Comparison of ENCODE assay signal across 9 mouse cellular contexts in the genomic region with DNA sequence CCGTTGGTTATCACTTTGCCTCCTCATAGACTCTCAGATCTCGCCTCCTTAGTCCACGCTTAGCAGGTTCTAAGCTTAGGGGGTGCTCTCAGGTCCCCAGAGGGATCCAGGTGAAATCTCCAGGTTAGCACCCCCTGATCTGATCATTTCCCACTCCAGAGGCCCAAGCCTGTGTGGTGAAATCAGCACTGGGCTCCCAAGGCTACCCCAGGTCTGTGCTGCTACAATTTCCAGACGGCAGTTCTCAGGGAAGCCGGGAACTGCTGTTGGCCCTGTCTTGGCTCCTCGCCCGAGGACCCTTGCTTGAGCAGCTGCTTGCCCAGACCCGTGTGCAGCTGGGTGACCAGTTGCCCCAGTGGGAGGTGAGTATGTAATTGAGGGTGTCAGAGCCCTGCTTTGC. TPM values are rescaled to one million over a fixed set of nuclear protein-coding genes. Genes with fewer than 3 reads are reported as not detected.
DNase-seq lines count a peak whose midpoint lies in the region; ATAC-seq and TF ChIP-seq lines count a peak whose summit lies in the region.
"Had no signal": no experiment of that assay in that cellular context is flagged by ENCODE, and none has a peak within 500 bp of the region (broad histone marks: within the 10 kb centered on the region; RNA-seq: fewer than 3 reads in every experiment).

No protein-coding gene starts in this region.

- 23% methylated on average over 8 of the region's 8 CpGs for WGBS in kidney, embryonic 15.5 days
- WGBS in hindbrain, embryonic 11.5 days, result 41% methylated on average over 8 of the region's 8 CpGs
- 28% methylated on average over 8 of the region's 8 CpGs for WGBS in midbrain, embryonic 14.5 days

- peaks cover 39% of the 10 kb centered on the region for H3K4me1 ChIP-seq in kidney, embryonic 15.5 days
- H3K4me1 ChIP-seq in bone marrow macrophage, adult 2 months (ENCODE audit: control insufficient read depth, insufficient read depth, low read length), result peaks cover 28% of the 10 kb centered on the region
- H3K4me1 ChIP-seq in hindbrain, embryonic 11.5 days (replicated peaks; ENCODE audit: control insufficient read depth, insufficient read depth, low read length), result peaks cover 9% of the 10 kb centered on the region; the same call in 1 of the 2 replicates
- peaks cover 15% of the 10 kb centered on the region for H3K4me1 ChIP-seq in midbrain, embryonic 14.5 days (ENCODE audit: control insufficient read depth, insufficient read depth, low read length)

- peaks cover 18% of the 10 kb centered on the region for H3K36me3 ChIP-seq in kidney, embryonic 15.5 days
- H3K36me3 ChIP-seq in hindbrain, embryonic 11.5 days (ENCODE audit: control insufficient read depth, insufficient read depth, low read length), result no peaks in the 10 kb centered on the region
- 0 out of 2 replicates have a peak, but pooled peaks cover 3% of the 10 kb centered on the region for H3K36me3 ChIP-seq in midbrain, embryonic 14.5 days (ENCODE audit: control insufficient read depth, insufficient read depth, low read length)

- H3K4me3 ChIP-seq in kidney, embryonic 15.5 days (replicated peaks), result peak overlapping the region; percentile 59
- peak overlapping the region; percentile 75 for H3K4me3 ChIP-seq in bone marrow macrophage, adult 2 months (ENCODE audit: insufficient read depth, low read length)
- H3K4me3 ChIP-seq in hindbrain, embryonic 11.5 days (ENCODE audit: low read depth, low read length), result peak overlapping the region; percentile 64
- peak overlapping the region; percentile 61 for H3K4me3 ChIP-seq in midbrain, embryonic 14.5 days (replicated peaks; ENCODE audit: low read depth, low read length)

- H3K27ac ChIP-seq in kidney, embryonic 15.5 days, result peak overlapping the region; percentile 82
- H3K27ac ChIP-seq in bone marrow macrophage, adult 2 months (ENCODE audit: insufficient read depth, low read depth, low read length), result no peak overlapping the region
- no peak overlapping the region for H3K27ac ChIP-seq in hindbrain, embryonic 11.5 days (ENCODE audit: low read depth, low read length)
- no peak overlapping the region for H3K27ac ChIP-seq in midbrain, embryonic 14.5 days (replicated peaks; ENCODE audit: low read depth, low read length)

- ATAC-seq in kidney, embryonic 15.5 days (replicated peaks; ENCODE audit: low FRiP score), result no peak
- ATAC-seq in hindbrain, embryonic 11.5 days (ENCODE audit: low FRiP score), result no peak
- ATAC-seq in midbrain, embryonic 14.5 days (ENCODE audit: low FRiP score, low TSS enrichment), result no peak

- peak overlapping the region; percentile 78 for H3K4me2 ChIP-seq in kidney, embryonic 15.5 days
- peak overlapping the region; percentile 55 for H3K4me2 ChIP-seq in hindbrain, embryonic 11.5 days (replicated peaks; ENCODE audit: low read depth, low read length)
- peak overlapping the region; percentile 85 for H3K4me2 ChIP-seq in midbrain, embryonic 14.5 days (ENCODE audit: low read length)

- H3K27me3 ChIP-seq in kidney, embryonic 15.5 days, result no peaks in the 10 kb centered on the region
- H3K27me3 ChIP-seq in hindbrain, embryonic 11.5 days (ENCODE audit: control insufficient read depth, insufficient read depth, low read length), result peaks cover 5% of the 10 kb centered on the region; the same call in 1 of the 2 replicates
- peaks cover 4% of the 10 kb centered on the region; the same call in 1 of the 2 replicates for H3K27me3 ChIP-seq in midbrain, embryonic 14.5 days (ENCODE audit: control insufficient read depth, insufficient read depth, low read length)
- H3K27me3 ChIP-seq: Patski had no signal

- no peaks in the 10 kb centered on the region for H3K9me3 ChIP-seq in kidney, embryonic 15.5 days (replicated peaks)
- H3K9me3 ChIP-seq in hindbrain, embryonic 11.5 days (ENCODE audit: control insufficient read depth, low read length), result no peaks in the 10 kb centered on the region
- no peaks in the 10 kb centered on the region for H3K9me3 ChIP-seq in midbrain, embryonic 14.5 days (ENCODE audit: control insufficient read depth, low read length)

- TF ChIP-seq POLR2A in bone marrow macrophage, adult 2 months (IDR thresholded peaks at IDR 0.05; ENCODE audit: borderline replicate concordance, low read depth, low read length), result no peak

- TF ChIP-seq CTCF in bone marrow macrophage, adult 2 months (IDR thresholded peaks at IDR 0.05; ENCODE audit: low read depth, low read length), result no peak

- peak overlapping the region; percentile 56 for H3K9ac ChIP-seq in kidney, embryonic 15.5 days
- H3K9ac ChIP-seq in hindbrain, embryonic 11.5 days (ENCODE audit: low read depth, low read length), result peak overlapping the region; percentile 58
- peak overlapping the region; percentile 48 for H3K9ac ChIP-seq in midbrain, embryonic 14.5 days (replicated peaks; ENCODE audit: low read length)

- DNase-seq in kidney, adult 9 months, result no peak
- no peak for DNase-seq in hindbrain, embryonic 11.5 days (ENCODE audit: low spot score)
- no peak for DNase-seq in midbrain, embryonic 14.5 days
- DNase-seq in adipocyte (ENCODE audit: low spot score), result no peak
- no peak for DNase-seq in layer of hippocampus, adult 9-10 months (ENCODE audit: low spot score)
- no peak for DNase-seq in embryo, embryonic 9.5 days (ENCODE audit: extremely low spot score)

RNA-seq across cellular contexts. Expression of gene Tedc1, which starts 0.8 kb away (rescaled TPM):
- polyA plus RNA-seq in kidney, embryonic 15.5 days (2015; fragmentation: Nextera tagmentation; extraction: Ambion mirVana), result 40.2 and 42.0 TPM in 2 replicates
- 7.1 and 8.7 TPM in 2 replicates for polyA plus RNA-seq in bone marrow macrophage, adult 2 months (2012; ENCODE audit: insufficient read depth, insufficient read length, missing spikeins)
- 28.8 and 31.4 TPM in 2 replicates for polyA plus RNA-seq in hindbrain, embryonic 11.5 days (2014; fragmentation: Nextera tagmentation; extraction: Ambion mirVana)
- 11.9 and 14.1 TPM in 2 replicates for polyA plus RNA-seq in midbrain, embryonic 14.5 days (2014; fragmentation: Nextera tagmentation; extraction: Ambion mirVana)

RNA-seq across cellular contexts. Expression of gene Crip1, which starts 10.9 kb away (rescaled TPM):
- 309 and 310 TPM in 2 replicates for polyA plus RNA-seq in kidney, embryonic 15.5 days (2015; fragmentation: Nextera tagmentation; extraction: Ambion mirVana)
- polyA plus RNA-seq in bone marrow macrophage, adult 2 months (2012; ENCODE audit: insufficient read depth, insufficient read length, missing spikeins), result 582 and 589 TPM in 2 replicates
- polyA plus RNA-seq in hindbrain, embryonic 11.5 days (2014; fragmentation: Nextera tagmentation; extraction: Ambion mirVana), result 76.0 and 84.7 TPM in 2 replicates
- polyA plus RNA-seq in midbrain, embryonic 14.5 days (2014; fragmentation: Nextera tagmentation; extraction: Ambion mirVana), result 16.5 and 26.8 TPM in 2 replicates

RNA-seq across cellular contexts. Expression of gene Crip2, which starts 17.0 kb away (rescaled TPM):
- 203 and 210 TPM in 2 replicates for polyA plus RNA-seq in kidney, embryonic 15.5 days (2015; fragmentation: Nextera tagmentation; extraction: Ambion mirVana)
- polyA plus RNA-seq in bone marrow macrophage, adult 2 months (2012; ENCODE audit: insufficient read depth, insufficient read length, missing spikeins), result 1.1 and 2.3 TPM in 2 replicates
- polyA plus RNA-seq in hindbrain, embryonic 11.5 days (2014; fragmentation: Nextera tagmentation; extraction: Ambion mirVana), result 208 TPM in 2 replicates
- polyA plus RNA-seq in midbrain, embryonic 14.5 days (2014; fragmentation: Nextera tagmentation; extraction: Ambion mirVana), result 297 and 329 TPM in 2 replicates

RNA-seq across cellular contexts. Expression of gene Tmem121, which starts 28.7 kb away (rescaled TPM):
- 9.5 and 10.5 TPM in 2 replicates for polyA plus RNA-seq in kidney, embryonic 15.5 days (2015; fragmentation: Nextera tagmentation; extraction: Ambion mirVana)
- not detected in 2 replicates for polyA plus RNA-seq in bone marrow macrophage, adult 2 months (2012; ENCODE audit: insufficient read depth, insufficient read length, missing spikeins)
- polyA plus RNA-seq in hindbrain, embryonic 11.5 days (2014; fragmentation: Nextera tagmentation; extraction: Ambion mirVana), result 8.9 and 10.8 TPM in 2 replicates
- polyA plus RNA-seq in midbrain, embryonic 14.5 days (2014; fragmentation: Nextera tagmentation; extraction: Ambion mirVana), result 24.5 and 61.9 TPM in 2 replicates

RNA-seq across cellular contexts. Expression of gene Mta1, which starts 58.9 kb away (rescaled TPM):
- polyA plus RNA-seq in kidney, embryonic 15.5 days (2015; fragmentation: Nextera tagmentation; extraction: Ambion mirVana), result 16.0 and 16.3 TPM in 2 replicates
- polyA plus RNA-seq in bone marrow macrophage, adult 2 months (2012; ENCODE audit: insufficient read depth, insufficient read length, missing spikeins), result 38.9 and 43.0 TPM in 2 replicates
- 17.2 and 19.4 TPM in 2 replicates for polyA plus RNA-seq in hindbrain, embryonic 11.5 days (2014; fragmentation: Nextera tagmentation; extraction: Ambion mirVana)
- polyA plus RNA-seq in midbrain, embryonic 14.5 days (2014; fragmentation: Nextera tagmentation; extraction: Ambion mirVana), result 20.8 and 22.0 TPM in 2 replicates

Comparison
In these comparisons a context has a peak if more than half of its experiments do, and no peak if none do; other contexts are left out.
1. RNA of gene Crip2, which starts 17.0 kb away (polyA plus RNA-seq): 297 to 329 TPM in midbrain, embryonic 14.5 days, 203 to 210 TPM in kidney, embryonic 15.5 days and 208 TPM in hindbrain, embryonic 11.5 days; 1.1 to 2.3 TPM in bone marrow macrophage, adult 2 months; every median in the first group is over 10 times any median in the second.
2. Peak in every context shown above with its lines, with median percentiles within 50 percentile points of each other: H3K4me2 ChIP-seq, H3K4me3 ChIP-seq and H3K9ac ChIP-seq.